Mouse (Mus musculus) retina, postnatal 1 day (tissue): Measurements from ENCODE around the gene Slc10a1.
"Not testable (repeated sequence)": the region's sequence is repeated elsewhere in the genome, so short reads cannot be mapped to it uniquely, and the experiment has no call there.

Experiments
- DNase-seq: peaks from one replicate; pipeline ENCODE4 v3.0.0-alpha.2; 2012

Slc10a1 gene

GRCm38 (mm10) chr12:80966059-80966838 lies 2.3 kb downstream of the Slc10a1 start:
- no peak for DNase-seq

GRCm38 (mm10) chr12:80962566-80962965 lies 5.9 kb downstream of the Slc10a1 start:
- no peak for DNase-seq

- no peak for DNase-seq
Measured at GRCm38 (mm10) chr12:80957961-80958360, 10.5 kb downstream of the Slc10a1 start.

GRCm38 (mm10) chr12:80956039-80956438 lies 12.5 kb downstream of the Slc10a1 start:
- DNase-seq: no peak

- no peak for DNase-seq
Measured at GRCm38 (mm10) chr12:80952526-80952925, 16.0 kb downstream of the Slc10a1 start.

- DNase-seq: no peak
Measured at GRCm38 (mm10) chr12:80951640-80952219, 16.8 kb downstream of the Slc10a1 start.

- DNase-seq: not testable (repeated sequence)
Measured at GRCm38 (mm10) chr12:80949603-80950002, 18.9 kb downstream of the Slc10a1 start.

- no peak for DNase-seq
Measured at GRCm38 (mm10) chr12:80948202-80948601, 20.3 kb downstream of the Slc10a1 start.

GRCm38 (mm10) chr12:80945996-80946355 lies 22.5 kb downstream of the Slc10a1 start:
- peak; percentile 98 for DNase-seq

GRCm38 (mm10) chr12:80945334-80945995 lies 23.0 kb downstream of the Slc10a1 start, which contains the start of gene Srsf5:
Gene Srsf5 (plus strand): TSS chr12:80945504.
- peak; percentile 99 for DNase-seq

- not testable (repeated sequence) for DNase-seq
Measured at GRCm38 (mm10) chr12:80944963-80945333, 23.6 kb downstream of the Slc10a1 start.

GRCm38 (mm10) chr12:80944204-80944603 lies 24.3 kb downstream of the Slc10a1 start:
- DNase-seq: no peak

GRCm38 (mm10) chr12:80943395-80943794 lies 25.1 kb downstream of the Slc10a1 start:
- no peak for DNase-seq

GRCm38 (mm10) chr12:80941886-80942285 lies 26.6 kb downstream of the Slc10a1 start:
- no peak for DNase-seq

GRCm38 (mm10) chr12:80939165-80939564 lies 29.3 kb downstream of the Slc10a1 start:
- no peak for DNase-seq

GRCm38 (mm10) chr12:80938642-80939041 lies 29.9 kb downstream of the Slc10a1 start:
- DNase-seq: no peak

GRCm38 (mm10) chr12:80937331-80938029 lies 31.0 kb downstream of the Slc10a1 start:
- no peak for DNase-seq

- DNase-seq: no peak
Measured at GRCm38 (mm10) chr12:80936751-80937150, 31.8 kb downstream of the Slc10a1 start.

- no peak for DNase-seq
Measured at GRCm38 (mm10) chr12:80932865-80933264, 35.6 kb downstream of the Slc10a1 start.

- no peak for DNase-seq
Measured at GRCm38 (mm10) chr12:80931402-80932140, 36.9 kb downstream of the Slc10a1 start.

- no peak for DNase-seq
Measured at GRCm38 (mm10) chr12:80930141-80930540, 38.4 kb downstream of the Slc10a1 start.

GRCm38 (mm10) chr12:80928881-80929280 lies 39.6 kb downstream of the Slc10a1 start:
- no peak for DNase-seq

GRCm38 (mm10) chr12:80927518-80927917 lies 41.0 kb downstream of the Slc10a1 start:
- no peak for DNase-seq
